Mouse (Mus musculus): ENCODE data around the gene Gm49336. TPM values are rescaled to one million over a fixed set of nuclear protein-coding genes. Genes with fewer than 3 reads are reported as not detected.

The Gm49336 gene
- polyA plus RNA-seq, 1 experiment from 2014 or later: 44.7 TPM

GRCm38 (mm10) chr14:60264990-60265876, 13.9 kb upstream of the Gm49336 start, which contains the start of gene Mtmr6:
Gene Mtmr6, plus strand, starts transcription at chr14:60265228.
- H3K27me3 ChIP-seq: no peaks in the 10 kb centered on the region
- under 1% methylated on average over 51 of the region's 51 CpGs for WGBS
- peak within 1 kb of the TSS; percentile 82 for H3K27ac ChIP-seq (replicated peaks)
- H3K4me1 ChIP-seq: peaks cover 9% of the 10 kb centered on the region; the same call in 1 of the 2 replicates
- H3K4me2 ChIP-seq (replicated peaks): peak within 1 kb of the TSS; percentile 56
- peak within 1 kb of the TSS; percentile 74 for H3K4me3 ChIP-seq (replicated peaks)
- no peaks in the 10 kb centered on the region for H3K9me3 ChIP-seq (replicated peaks)
- peak within 1 kb of the TSS; percentile 59 for H3K9ac ChIP-seq
- no peaks in the 10 kb centered on the region for H3K36me3 ChIP-seq
- peak; percentile 100 for ATAC-seq (ENCODE audit: insufficient number of reproducible peaks, low FRiP score, low TSS enrichment, low read depth)

GRCm38 (mm10) chr14:60262316-60262715, 11.0 kb upstream of the Gm49336 start:
- Histone ChIP-seq H3K4me2 (replicated peaks) (no peak overlapping the region), H3K27me3 (no peaks in the 10 kb centered on the region), H3K9me3 (replicated peaks) (no peaks in the 10 kb centered on the region), H3K36me3 (no peaks in the 10 kb centered on the region), H3K27ac (replicated peaks) (no peak overlapping the region), H3K9ac (no peak overlapping the region), H3K4me1 (peaks cover 9% of the 10 kb centered on the region; the same call in 1 of the 2 replicates), H3K4me3 (replicated peaks) (no peak overlapping the region)
- ATAC-seq (ENCODE audit: insufficient number of reproducible peaks, low FRiP score, low TSS enrichment, low read depth): no peak
- WGBS: 72% methylated on average over 7 of the region's 7 CpGs

- no peak for ATAC-seq (ENCODE audit: insufficient number of reproducible peaks, low FRiP score, low TSS enrichment, low read depth)
Measured at GRCm38 (mm10) chr14:60257851-60258250, 6.5 kb upstream of the Gm49336 start.

GRCm38 (mm10) chr14:60257101-60257500, 5.8 kb upstream of the Gm49336 start:
- H3K4me1 ChIP-seq: peaks cover 5% of the 10 kb centered on the region; the same call in 1 of the 2 replicates
- no peaks in the 10 kb centered on the region for H3K36me3 ChIP-seq
- no peak overlapping the region for H3K27ac ChIP-seq (replicated peaks)
- no peaks in the 10 kb centered on the region for H3K9me3 ChIP-seq (replicated peaks)
- ATAC-seq (ENCODE audit: insufficient number of reproducible peaks, low FRiP score, low TSS enrichment, low read depth): no peak
- H3K4me2 ChIP-seq (replicated peaks): no peak overlapping the region
- H3K9ac ChIP-seq: no peak overlapping the region
- no peak overlapping the region for H3K4me3 ChIP-seq (replicated peaks)
- H3K27me3 ChIP-seq: no peaks in the 10 kb centered on the region
- 76% methylated on average over 4 of the region's 4 CpGs for WGBS

More at GRCm38 (mm10) chr14:60257851-60258250, 6.5 kb upstream of the Gm49336 start:
- no peaks in the 10 kb centered on the region for H3K9me3 ChIP-seq (replicated peaks)
- no peaks in the 10 kb centered on the region for H3K4me1 ChIP-seq
- no peak overlapping the region for H3K27ac ChIP-seq (replicated peaks)
- WGBS: 86% methylated on average over 1 of the region's 1 CpGs
- no peak overlapping the region for H3K4me2 ChIP-seq (replicated peaks)
- no peaks in the 10 kb centered on the region for H3K36me3 ChIP-seq
- no peak overlapping the region for H3K4me3 ChIP-seq (replicated peaks)
- no peak overlapping the region for H3K9ac ChIP-seq
- H3K27me3 ChIP-seq: no peaks in the 10 kb centered on the region

- Histone ChIP-seq H3K4me1 (peaks cover 6% of the 10 kb centered on the region; the same call in 1 of the 2 replicates), H3K4me2 (replicated peaks) (no peak overlapping the region), H3K9ac (no peak overlapping the region), H3K4me3 (replicated peaks) (no peak overlapping the region), H3K27ac (replicated peaks) (no peak overlapping the region), H3K36me3 (no peaks in the 10 kb centered on the region), H3K9me3 (replicated peaks) (no peaks in the 10 kb centered on the region), H3K27me3 (no peaks in the 10 kb centered on the region)
- ATAC-seq (ENCODE audit: insufficient number of reproducible peaks, low FRiP score, low TSS enrichment, low read depth): no peak
- WGBS: 24% methylated on average over 3 of the region's 3 CpGs
Measured at GRCm38 (mm10) chr14:60256356-60256755, 5.0 kb upstream of the Gm49336 start.

GRCm38 (mm10) chr14:60254774-60255173, 3.5 kb upstream of the Gm49336 start:
- Histone ChIP-seq H3K9me3 (replicated peaks) (no peaks in the 10 kb centered on the region), H3K27me3 (no peaks in the 10 kb centered on the region), H3K9ac (no peak overlapping the region), H3K36me3 (no peaks in the 10 kb centered on the region), H3K27ac (replicated peaks) (no peak overlapping the region), H3K4me1 (peaks cover 13% of the 10 kb centered on the region; the same call in 1 of the 2 replicates), H3K4me2 (replicated peaks) (no peak overlapping the region), H3K4me3 (replicated peaks) (no peak overlapping the region)
- ATAC-seq (ENCODE audit: insufficient number of reproducible peaks, low FRiP score, low TSS enrichment, low read depth): no peak

GRCm38 (mm10) chr14:60253466-60253865, 2.2 kb upstream of the Gm49336 start:
- Histone ChIP-seq H3K27me3 (no peaks in the 10 kb centered on the region), H3K9ac (no peak overlapping the region), H3K4me3 (replicated peaks) (no peak overlapping the region), H3K9me3 (replicated peaks) (no peaks in the 10 kb centered on the region), H3K36me3 (no peaks in the 10 kb centered on the region), H3K4me2 (replicated peaks) (no peak overlapping the region), H3K4me1 (peaks cover 20% of the 10 kb centered on the region), H3K27ac (replicated peaks) (no peak overlapping the region)
- ATAC-seq (ENCODE audit: insufficient number of reproducible peaks, low FRiP score, low TSS enrichment, low read depth): no peak
- 86% methylated on average over 3 of the region's 3 CpGs for WGBS

GRCm38 (mm10) chr14:60252004-60253000, 995 bp upstream of the Gm49336 start:
- ATAC-seq (ENCODE audit: insufficient number of reproducible peaks, low FRiP score, low TSS enrichment, low read depth): peak; percentile 13; the same call in 1 of the 2 replicates
- H3K4me1 ChIP-seq: peaks cover 20% of the 10 kb centered on the region
- H3K27me3 ChIP-seq: no peaks in the 10 kb centered on the region
- H3K27ac ChIP-seq (replicated peaks): peak overlapping the region; percentile 92
- peak overlapping the region; percentile 76 for H3K4me2 ChIP-seq (replicated peaks)
- WGBS: 18% methylated on average over 15 of the region's 15 CpGs
- H3K9me3 ChIP-seq (replicated peaks): no peaks in the 10 kb centered on the region
- H3K36me3 ChIP-seq: no peaks in the 10 kb centered on the region
- H3K9ac ChIP-seq: peak overlapping the region; percentile 69
- peak overlapping the region; percentile 98 for H3K4me3 ChIP-seq (replicated peaks)

GRCm38 (mm10) chr14:60250879-60251278, 428 bp downstream of the Gm49336 start:
- H3K36me3 ChIP-seq: no peaks in the 10 kb centered on the region
- H3K9me3 ChIP-seq (replicated peaks): no peaks in the 10 kb centered on the region
- H3K4me2 ChIP-seq (replicated peaks): peak overlapping the region; percentile 76
- H3K27ac ChIP-seq (replicated peaks): peak overlapping the region; percentile 92
- peak; percentile 51 for ATAC-seq (ENCODE audit: insufficient number of reproducible peaks, low FRiP score, low TSS enrichment, low read depth)
- H3K9ac ChIP-seq: peak overlapping the region; percentile 97
- H3K4me3 ChIP-seq (replicated peaks): peak overlapping the region; percentile 98
- H3K27me3 ChIP-seq: no peaks in the 10 kb centered on the region
- WGBS: under 1% methylated on average over 39 of the region's 39 CpGs
- H3K4me1 ChIP-seq: peaks cover 20% of the 10 kb centered on the region

GRCm38 (mm10) chr14:60250366-60250765, 941 bp downstream of the Gm49336 start:
- Histone ChIP-seq H3K27ac (replicated peaks) (peak overlapping the region; percentile 92; the same call in 1 of the 2 replicates), H3K4me1 (peaks cover 20% of the 10 kb centered on the region), H3K36me3 (0 out of 2 replicates have a peak, but pooled peaks cover under 1% of the 10 kb centered on the region), H3K27me3 (no peaks in the 10 kb centered on the region), H3K4me2 (replicated peaks) (peak overlapping the region; percentile 76), H3K9ac (peak overlapping the region; percentile 97), H3K4me3 (replicated peaks) (peak overlapping the region; percentile 98), H3K9me3 (replicated peaks) (no peaks in the 10 kb centered on the region)
- ATAC-seq (ENCODE audit: insufficient number of reproducible peaks, low FRiP score, low TSS enrichment, low read depth): no peak
- WGBS: 12% methylated on average over 8 of the region's 8 CpGs

GRCm38 (mm10) chr14:60238551-60238950, 12.8 kb downstream of the Gm49336 start:
- no peaks in the 10 kb centered on the region for H3K9me3 ChIP-seq (replicated peaks)
- H3K27ac ChIP-seq (replicated peaks): no peak overlapping the region
- H3K27me3 ChIP-seq: no peaks in the 10 kb centered on the region
- WGBS: 81% methylated on average over 3 of the region's 3 CpGs
- ATAC-seq (ENCODE audit: insufficient number of reproducible peaks, low FRiP score, low TSS enrichment, low read depth): no peak
- peaks cover 40% of the 10 kb centered on the region for H3K36me3 ChIP-seq
- no peak overlapping the region for H3K4me3 ChIP-seq (replicated peaks)
- H3K4me1 ChIP-seq: no peaks in the 10 kb centered on the region
- H3K9ac ChIP-seq: no peak overlapping the region
- no peak overlapping the region for H3K4me2 ChIP-seq (replicated peaks)
